Mouse (Mus musculus): ENCODE results near the gene CK137956.

CK137956 gene

DNA sequence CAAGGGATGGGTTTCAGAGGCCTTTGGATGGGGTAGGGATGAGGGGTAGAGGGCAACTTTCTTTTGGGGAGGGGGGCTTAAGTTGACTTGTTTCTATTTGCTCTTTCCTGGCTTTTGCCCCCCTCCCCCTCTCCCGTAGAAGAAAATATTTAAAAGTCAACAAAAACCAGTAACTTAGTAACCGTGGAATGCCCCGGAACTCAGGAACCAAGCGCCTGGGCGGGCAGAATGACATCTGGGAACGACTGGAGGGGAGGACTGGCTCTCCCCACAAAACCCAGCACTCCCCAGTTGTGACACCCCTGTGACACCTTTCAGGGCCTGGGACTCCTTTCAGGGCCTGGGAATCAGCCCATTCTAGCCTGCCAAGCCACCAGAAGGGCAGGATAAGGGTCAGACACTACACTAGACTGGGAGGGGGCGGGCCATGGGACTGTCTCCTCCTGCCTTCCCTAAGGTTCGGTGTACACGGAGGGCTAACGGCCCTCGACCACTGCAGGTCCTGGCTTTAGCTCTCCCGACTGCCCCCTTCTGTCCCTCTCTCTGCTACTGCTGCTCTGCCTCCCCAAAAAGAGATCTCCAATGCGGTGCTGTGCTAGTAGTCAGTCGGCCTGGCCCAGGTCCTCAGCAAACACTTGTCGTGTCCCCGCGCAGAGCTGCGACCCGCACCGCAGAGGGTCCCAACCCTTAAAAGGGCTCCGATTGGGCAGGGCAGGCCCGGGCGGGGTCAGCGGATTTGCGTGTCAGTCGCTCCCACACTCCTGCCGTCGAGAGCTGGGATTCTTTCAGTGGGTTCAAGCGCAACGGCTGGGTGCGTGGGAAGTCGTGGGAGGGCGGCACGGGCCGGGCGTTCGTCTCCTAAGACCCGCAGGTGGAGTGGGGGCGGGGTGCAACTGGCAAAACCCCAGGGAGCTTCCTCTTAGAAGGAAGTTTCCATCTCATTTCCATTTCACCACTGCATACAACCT is at the start of gene CK137956:
TSS of gene CK137956 (minus strand) at position 51 of the 968 bp plus-strand sequence.
- DNase-seq (ENCODE audit: low spot score in 2 of 2) = no peak

DNA sequence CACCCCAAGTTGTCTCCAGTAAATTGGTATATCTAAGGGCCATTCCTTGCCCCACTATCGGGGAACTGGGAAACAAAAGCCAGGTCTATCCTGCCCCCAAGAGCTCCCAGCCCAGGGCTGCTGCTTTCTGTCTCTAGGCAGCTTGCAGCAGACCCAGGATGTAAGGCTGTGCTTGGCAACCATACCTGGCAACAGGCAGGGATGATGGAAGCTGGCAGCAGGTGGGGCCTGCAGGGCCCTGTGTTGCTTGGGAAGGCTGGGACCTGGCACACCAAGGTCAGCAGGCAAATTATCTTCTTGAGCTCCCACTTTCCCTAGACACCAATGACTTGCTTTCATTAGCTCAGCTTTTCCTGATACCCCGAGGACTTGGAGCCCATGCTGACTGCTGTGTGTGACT is 48.7 kb upstream of the CK137956 start:
- no peak for DNase-seq (ENCODE audit: low spot score in 2 of 2)

DNA sequence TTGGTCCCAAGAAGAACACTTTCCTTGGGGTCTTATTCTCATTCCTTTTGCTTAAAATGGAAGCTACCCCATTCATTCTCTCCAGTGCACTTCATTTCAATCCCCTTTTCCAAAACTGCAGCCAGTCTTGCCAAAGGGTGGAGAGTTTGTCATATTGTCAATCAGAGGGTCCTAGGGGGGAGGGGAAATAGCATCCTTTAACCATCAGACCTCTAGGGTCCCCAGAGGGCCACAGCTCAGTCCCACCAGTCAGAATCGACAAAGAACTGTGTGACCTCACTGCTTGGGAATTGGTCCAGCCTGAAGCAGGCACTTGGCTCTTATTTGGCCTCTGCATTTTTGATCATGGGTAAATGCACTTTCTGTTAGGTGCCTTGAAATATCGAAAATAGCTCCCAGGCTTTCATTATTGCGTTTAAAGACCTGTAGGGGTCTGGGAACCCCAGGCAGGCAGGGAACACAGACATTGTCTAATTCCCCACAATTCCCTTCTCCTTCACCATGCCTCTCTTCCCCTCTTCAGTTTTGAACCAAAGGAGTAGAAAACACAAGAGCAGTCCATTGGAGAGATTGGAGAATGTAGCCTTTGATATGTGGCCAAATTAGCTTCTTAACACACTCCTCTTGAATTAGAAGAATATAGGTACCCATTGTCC is 34.2 kb upstream of the CK137956 start:
- no peak for DNase-seq (ENCODE audit: low spot score in 2 of 2)

DNA sequence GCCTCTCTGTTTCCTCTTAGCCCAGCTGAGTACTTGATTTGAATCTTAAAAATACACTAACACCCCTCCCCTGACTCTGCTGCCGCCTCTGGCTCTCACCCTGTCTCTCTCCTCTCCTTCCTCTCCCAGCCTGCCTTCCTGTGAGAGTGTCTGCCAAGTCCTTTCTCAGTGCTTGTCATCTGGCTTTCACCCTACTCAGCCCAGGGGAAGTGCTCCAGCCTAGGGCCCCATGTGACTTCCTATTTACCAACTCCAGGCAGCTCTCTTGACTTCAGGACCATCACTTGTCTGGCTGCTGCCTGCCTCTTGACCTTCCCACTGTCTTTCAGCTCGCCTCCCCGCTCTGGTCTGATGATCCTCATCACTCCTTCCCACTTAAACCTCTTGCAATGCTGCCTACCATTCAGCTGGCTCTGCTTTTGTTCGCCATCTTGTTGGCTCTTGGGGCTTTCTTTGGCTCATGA is 31.9 kb upstream of the CK137956 start:
- DNase-seq (ENCODE audit: low spot score in 2 of 2) = no peak

DNA sequence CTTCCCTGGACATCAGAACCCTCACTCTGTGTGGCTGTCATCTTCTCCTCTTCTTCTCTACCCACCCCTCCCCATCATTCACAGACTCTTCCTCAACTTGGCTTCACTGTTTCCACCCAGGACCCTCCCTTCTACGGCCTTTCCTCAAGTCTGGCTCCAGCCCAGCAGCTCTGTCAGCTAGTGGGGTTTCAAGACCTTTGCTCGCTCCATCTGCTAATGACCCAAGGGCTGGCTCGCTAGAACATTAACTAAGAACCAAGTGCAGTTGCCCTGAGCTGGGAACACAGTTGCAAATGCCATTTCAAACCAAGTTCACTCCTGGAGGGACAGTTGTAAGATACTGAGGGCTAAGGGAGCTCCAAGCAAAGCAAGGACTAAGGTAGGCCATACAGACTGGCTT is 28.5 kb upstream of the CK137956 start:
- DNase-seq (ENCODE audit: low spot score in 2 of 2) = no peak

DNA sequence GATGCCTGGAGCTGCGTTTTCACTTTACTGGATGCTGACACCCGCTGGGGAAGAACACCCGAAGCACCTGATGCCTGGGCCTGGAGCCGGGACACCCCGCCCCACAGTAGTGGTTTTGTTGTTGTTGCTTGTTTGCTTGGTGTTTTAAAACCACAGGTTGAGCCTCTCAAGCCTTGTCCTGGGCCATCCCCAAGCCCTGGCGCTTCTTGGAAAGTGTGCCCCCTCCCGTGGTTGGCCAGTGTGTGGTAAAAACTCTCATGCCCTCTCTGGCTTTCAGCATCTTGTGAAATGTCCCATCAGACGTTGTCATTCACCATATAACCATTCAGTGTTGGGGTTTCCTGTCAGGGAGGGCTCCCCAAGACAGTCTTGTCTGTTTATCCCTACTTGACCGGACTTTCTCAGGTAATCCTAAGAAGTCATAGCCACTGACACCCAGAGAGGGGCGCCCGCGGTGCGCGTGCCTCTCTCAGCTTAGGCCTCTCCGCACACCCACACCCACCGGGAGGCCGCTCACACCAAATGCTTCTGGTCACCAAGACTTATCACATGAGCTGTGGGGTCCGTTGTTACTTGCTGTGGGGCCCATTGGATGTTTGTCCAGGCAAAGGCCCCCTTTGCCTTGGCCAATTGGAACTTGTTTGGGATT is 18.7 kb upstream of the CK137956 start:
- DNase-seq (ENCODE audit: low spot score in 2 of 2) = no peak

DNA sequence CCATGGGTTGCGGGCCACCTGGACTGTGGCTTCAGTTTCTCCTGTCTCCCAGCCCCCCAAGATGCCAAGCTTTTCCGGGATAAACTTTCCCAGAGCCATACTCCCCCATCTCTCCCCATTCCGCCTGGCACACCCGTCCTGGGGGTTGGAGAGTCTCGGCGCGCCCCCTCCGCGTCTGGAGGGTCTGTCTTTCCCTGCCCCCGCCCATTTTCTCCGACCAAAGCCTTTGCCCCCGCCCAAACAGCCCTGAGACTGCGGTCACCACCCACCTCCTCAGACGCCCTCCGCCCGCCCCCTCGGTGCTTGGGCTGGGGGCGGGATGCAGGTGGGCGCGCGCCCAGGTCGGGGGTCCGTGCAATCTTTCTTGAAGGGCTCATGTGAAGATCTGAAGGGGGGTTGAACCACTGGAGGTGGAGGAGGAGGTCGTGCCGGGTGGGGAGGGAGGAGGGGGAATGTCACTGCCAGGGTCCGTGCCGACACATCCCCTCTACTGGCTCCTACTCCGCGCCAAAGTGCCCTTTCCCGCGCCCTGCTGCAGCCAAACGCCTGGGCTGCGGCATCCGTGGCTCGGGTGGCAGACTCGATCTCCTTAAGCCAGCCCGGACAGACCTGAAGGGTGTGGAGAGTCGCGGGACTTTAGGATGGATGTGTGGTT is 17.9 kb upstream of the CK137956 start:
- DNase-seq (ENCODE audit: low spot score in 2 of 2) = no peak

DNA sequence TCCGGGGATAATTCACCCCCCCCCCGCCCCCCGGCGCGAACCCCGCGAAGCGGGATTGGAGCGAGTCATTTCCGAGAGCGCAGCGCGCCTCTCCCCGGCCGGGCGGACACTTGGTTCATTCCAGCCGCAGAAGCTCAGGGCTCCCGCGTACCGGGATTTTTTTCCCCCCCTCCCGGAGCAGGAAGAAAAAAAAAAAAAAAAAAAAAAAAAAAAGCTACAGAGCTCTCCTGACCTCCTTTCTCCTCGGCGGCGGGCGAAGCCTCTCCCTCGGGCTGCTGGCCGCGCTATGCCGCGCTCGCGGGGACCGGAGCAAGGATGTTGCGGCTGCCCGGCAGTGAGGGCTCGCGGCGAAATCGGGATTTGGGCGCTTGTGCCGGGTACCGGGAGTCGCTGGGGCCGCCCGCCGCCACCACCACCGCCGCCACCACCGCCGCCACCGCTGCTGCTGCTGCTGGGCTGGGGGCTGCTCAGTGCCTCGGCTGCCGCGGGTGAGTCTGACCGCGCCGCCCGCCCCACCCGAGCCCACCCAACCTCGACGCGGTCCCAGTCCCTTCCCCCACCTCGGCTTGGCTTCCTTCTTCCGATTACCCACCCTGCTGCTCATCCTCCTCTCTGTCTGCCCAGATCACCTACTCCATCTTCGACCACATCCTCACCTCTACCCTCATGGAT is 17.2 kb upstream of the CK137956 start, which contains the start of gene Csmd2:
TSS of gene Csmd2 (plus strand) at position 74 of the 672 bp plus-strand sequence.
- no peak for DNase-seq (ENCODE audit: low spot score in 2 of 2)

DNA sequence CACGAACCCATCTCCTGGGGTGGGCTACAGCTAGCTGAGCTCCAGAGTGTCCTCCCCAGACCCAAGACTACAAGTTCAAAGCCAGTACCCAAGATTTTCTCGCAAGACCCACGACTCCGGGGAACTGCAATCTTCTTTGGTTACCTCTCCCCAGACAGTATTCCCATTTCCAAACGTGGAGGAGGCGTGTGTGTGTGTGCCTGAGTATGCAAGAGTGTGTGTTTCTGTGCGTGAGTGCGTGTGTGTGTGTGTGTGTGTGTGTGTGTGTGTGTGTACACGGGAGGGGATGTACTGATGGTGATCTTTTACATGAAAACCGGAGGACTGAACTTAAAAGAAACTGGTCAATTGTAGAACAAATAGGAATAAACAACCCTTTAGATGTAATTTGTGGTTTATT is 16.5 kb upstream of the CK137956 start:
- no peak for DNase-seq (ENCODE audit: low spot score in 2 of 2)

DNA sequence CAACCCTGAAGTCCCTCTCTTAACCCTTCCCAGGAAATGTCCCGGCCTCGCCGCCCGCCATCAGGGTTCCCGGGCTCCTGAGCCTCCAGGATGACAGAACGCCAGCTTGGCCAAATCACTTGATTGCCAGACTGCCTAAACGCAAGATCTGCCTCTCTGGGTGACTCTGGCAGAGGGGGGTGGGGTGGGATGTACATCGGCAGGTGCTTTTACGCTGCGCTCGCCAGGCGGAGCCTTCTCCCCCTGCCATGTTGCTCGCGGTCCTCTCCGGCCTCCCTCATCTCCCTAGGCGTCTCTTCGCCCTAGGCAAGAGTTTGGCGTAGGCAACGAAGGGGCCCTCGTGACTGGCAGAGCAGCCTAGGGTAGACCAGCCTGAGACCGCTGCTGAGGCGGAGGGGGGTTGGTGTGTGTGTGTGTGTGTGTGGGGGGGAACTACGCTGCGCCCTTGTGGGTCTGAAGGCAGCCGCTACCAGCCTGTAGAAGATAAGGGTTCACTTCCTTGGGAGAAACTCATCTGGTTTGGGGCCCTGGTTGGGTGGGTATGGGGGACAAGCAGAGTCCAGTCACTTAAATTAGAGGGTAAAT is 15.8 kb upstream of the CK137956 start:
- DNase-seq (ENCODE audit: low spot score in 2 of 2) = no peak

DNA sequence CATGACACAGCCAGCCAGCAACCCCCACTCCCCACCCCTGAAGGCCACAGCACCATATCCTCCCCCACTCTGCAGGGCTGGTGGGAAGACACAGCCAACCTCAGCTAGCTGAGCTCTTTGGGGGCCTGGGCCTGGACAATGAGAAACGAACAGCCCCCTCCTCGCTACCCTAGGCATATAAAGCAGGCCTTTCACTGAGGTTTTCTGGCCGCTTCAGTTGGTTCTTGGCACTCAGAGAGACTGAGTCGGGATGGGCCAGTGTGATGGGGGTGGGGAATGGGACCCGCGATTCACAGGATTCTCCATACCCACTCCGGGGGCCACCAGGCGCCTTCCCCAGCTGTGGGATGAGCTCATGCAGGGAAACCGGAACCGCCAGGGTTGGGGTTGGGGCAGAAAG is 15.1 kb upstream of the CK137956 start:
- DNase-seq (ENCODE audit: low spot score in 2 of 2) = no peak

DNA sequence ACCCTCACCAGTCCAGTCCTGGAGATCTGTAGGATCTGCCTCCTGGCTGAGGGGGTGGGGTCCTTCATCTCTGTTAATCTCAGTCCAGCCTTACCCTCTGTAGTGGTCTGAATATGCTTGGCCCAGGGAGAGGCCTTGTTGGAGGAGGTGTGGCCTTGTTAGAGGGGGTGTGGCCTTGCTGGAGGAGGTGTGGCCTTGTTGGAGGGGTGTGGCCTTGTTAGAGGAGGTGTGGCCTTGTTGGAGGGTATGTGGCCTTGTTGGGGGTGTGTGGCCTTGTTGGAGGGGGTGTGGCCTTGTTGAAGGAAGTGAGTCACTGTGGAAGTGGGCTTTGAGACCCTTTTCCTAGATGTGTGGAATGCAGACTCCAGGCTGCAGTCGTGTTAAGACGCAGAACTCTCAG is 13.7 kb upstream of the CK137956 start:
- DNase-seq (ENCODE audit: low spot score in 2 of 2) = no peak

DNA sequence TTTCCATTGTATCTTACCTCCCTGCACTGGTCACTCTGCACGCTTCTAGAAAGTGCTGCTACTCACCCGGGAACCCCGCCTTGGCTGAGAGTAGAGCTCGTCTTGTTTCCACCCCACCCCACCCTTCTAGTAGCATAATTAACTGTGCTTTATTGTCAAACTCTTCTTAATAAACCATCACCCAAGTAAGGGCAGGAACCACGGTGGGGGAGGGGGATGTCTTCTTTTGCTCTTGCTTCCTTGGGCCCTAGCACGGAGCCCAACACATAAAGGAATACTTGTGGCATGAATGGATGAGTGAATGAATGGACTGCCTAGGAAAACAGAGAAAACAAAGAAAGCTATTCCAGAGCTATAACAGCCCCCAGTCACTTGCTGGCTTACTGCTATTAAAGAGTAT is 10.4 kb upstream of the CK137956 start:
- no peak for DNase-seq (ENCODE audit: low spot score in 2 of 2)

DNA sequence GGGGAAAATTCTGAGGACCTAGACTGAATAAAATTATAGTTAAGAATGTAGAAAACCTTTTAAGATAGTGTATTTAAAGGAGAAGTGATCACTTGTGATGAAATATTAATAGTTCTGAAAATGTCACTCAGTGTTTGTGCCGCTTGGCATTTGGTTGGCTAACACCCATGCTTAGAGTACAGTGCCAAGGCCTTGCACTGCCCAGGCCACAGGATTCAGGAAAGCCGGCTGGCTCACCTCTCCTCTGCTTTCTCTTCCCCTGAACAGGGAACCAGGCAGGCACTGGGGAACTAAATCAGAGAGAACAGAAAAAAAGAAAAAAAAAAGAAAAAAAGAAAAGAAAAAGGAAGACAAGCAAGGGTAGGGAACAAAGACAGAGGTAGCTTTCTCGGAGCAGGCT is 2.2 kb upstream of the CK137956 start:
- no peak for DNase-seq (ENCODE audit: low spot score in 2 of 2)

DNA sequence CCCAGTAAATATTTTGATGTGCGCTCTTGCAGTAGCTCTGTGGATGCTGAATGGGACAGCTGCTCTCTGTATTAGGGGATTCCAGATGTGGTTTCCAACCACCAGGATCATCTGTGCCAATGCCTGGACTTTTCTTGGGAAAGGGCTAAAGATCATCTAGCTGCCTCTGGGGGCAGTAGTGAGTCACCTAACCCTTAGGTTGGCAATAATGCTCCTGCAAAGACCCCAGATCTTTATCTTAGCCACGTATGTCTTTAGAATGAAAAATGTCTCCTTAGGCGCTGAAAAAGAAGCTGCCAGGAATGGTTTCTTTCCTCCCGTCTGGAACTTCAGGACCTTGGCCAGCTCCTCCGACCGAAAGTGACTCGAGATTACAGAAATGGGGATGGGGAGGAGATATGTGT is 731 bp downstream of the CK137956 start:
- no peak for DNase-seq (ENCODE audit: low spot score in 2 of 2)

DNA sequence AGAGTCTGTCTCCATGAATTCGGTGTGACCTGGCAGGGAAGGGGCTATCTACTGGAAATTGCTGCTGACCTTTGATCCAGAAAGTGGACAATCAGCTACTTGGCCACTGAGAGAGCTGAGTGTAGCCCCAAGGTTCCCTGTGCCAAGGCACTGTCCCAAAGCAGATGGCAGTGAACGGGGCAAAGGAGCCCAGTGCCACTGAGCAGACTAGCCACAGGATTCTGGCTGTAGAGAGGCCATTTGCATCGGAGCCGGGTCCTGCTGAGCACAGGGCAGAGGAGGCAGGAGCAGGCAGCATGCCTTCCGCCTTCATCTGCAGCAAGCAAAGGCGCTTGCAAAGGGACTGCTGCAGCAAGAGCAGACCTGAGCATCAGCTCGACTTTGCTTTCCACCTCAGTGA is 1.6 kb downstream of the CK137956 start:
- no peak for DNase-seq (ENCODE audit: low spot score in 2 of 2)

DNA sequence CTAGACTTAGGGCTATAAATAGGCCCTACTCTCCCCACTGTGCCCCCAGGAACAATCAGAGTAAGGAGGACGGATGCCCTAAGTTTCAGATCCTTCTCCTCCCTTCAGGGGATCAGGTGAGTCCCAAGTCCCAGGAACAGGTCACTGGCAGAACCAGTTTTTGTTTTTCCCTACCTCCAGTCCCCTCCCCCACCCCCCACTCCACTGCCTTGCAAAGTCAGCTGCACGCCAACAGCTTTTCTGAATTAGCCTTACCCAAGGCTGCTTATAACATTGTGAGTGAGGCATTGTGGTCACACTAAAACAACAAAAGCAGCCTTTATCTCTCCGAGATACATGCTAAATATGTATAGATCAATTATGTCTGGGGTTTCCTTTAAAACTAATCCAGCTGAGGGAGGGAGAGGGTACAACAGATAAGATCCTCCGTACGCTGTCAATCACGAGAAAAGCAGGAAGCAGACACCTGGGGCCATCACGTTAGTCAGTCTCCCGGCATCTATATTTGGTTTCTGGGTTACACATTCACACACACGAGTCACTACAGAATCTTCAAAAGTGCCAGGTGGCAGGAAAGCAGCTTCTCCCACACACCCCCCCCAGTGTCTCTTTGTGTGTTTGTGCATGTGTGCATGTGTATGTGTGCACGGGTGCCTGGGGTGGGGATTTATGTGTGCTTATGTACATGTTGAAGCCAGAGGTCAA is 17.6 kb downstream of the CK137956 start:
- DNase-seq (ENCODE audit: low spot score in 2 of 2) = no peak

DNA sequence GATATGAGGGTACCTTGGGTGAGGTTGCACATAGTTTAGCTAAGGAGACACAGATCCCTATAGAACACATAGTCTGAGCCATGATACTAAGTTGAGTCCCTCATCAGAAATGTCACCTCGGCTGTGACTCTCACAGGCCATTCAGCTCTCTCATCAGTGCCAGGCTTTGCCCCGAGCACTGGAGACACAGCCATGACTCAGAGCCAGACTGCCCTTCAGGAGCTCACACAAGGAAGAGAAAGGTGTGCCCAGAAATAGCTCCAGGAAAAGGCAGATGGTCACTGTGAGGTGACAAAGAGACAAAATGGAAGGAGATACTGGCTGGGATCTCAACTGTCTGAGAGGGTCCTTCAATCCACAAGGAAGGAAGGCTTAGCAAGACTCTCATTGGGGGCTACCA is 23.1 kb downstream of the CK137956 start:
- no peak for DNase-seq (ENCODE audit: low spot score in 2 of 2)

DNA sequence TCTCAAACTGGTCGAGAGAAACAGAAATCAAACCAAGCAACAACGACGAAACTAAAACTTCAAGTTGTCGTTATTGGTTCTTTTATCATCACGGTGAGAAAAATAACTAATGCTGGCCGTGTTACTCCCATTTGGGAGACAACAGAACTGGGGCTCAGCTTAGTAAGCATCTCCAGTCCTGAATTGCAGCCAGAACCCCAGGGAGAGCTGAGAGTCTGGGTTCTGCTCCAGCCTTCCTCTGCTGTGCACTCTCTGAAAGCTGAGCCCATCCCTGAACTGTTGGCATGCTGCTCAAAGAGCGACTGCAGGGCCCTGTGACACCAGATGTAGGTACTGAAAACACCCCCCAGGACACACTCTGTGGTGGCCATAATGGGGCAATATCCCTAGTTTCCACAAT is 33.3 kb downstream of the CK137956 start:
- no peak for DNase-seq (ENCODE audit: low spot score in 2 of 2)

DNA sequence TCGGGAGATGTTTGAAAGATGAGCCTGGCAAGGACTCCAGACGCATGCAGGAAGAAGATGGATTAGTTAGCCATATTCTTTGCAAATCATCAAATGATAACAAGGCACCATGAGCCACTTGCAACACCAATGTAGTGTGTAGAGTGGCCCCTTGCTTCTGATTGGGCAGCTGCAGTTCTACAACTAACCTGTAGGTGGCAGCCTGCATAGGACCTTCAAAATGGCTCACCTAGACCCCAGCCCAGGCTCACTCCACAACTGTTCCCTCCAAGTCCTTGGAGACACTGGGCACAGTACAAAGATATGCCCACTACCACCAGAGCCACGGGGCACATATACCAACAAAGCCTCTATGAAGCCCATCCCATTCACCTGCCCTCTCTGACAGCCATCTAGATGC is 35.4 kb downstream of the CK137956 start:
- DNase-seq (ENCODE audit: low spot score in 2 of 2) = no peak
